Mouse (Mus musculus): Measurements from ENCODE around the gene Kcnip4.

Gene Kcnip4

DNA sequence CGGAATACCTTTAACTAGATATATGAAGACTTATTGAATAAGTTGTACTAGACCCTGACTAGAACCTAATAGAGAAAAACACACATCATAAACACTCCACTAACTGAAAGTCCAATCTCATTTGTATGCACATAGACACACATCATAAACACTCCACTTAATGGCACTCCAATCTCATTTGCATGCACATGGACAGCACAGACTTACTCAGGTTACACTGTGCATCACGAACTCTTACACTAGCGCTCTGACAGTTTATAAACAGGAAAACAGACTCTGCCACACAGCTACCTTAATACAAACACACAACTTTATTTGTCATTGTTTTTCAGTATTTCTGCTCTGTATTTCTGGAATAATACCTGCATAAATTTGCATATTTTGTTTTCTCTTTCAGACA, 168.3 kb downstream of the Kcnip4 start:
- DNase-seq (ENCODE audit: low read depth, low spot score): no peak

DNA sequence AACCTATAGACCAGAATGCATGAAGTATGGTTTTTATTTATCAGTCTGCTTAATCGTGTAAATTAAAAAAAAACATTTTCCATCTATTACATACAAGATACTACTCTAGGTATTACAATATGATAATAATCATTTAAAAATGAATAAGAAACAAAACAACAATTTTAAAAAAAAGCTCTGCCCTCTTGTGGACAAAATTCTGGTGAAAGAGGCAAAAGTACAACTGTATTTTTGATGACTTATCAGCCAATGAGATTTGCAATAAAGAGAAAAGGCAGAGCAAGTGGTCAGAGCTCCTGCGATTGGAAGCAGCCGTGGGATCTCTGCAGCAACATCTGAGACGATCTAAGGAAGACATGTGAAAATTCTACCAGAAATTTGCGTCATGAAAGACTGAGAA, 172.6 kb downstream of the Kcnip4 start:
- no peak for DNase-seq (ENCODE audit: low read depth, low spot score)

- peak; percentile 26 for DNase-seq (ENCODE audit: low read depth, low spot score)
Observed at GRCm38 (mm10) chr5:49350126-49350909, 174.4 kb downstream of the Kcnip4 start.

DNA sequence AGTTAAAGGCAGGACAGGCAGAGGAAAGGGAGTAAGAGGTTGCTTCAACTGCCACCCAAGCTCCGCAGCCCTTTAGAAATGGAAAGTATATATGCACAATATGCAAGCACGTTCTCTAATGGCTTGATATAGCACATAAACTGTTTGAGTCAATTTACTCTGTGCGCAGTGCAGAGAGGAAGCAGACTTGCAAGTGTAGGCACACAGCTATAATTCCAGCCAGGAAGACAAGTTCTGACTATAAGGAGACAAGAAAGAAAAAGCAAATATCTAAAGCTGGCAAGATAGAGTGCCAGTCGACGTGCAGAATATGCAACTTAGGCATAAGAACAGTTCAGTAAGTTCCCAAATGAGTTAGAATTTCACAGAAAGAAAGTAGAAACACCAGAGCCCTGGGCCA, 175.2 kb downstream of the Kcnip4 start:
- DNase-seq (ENCODE audit: low read depth, low spot score): no peak

- no peak for DNase-seq (ENCODE audit: low read depth, low spot score)
Observed at GRCm38 (mm10) chr5:49348511-49348910, 176.2 kb downstream of the Kcnip4 start.

DNA sequence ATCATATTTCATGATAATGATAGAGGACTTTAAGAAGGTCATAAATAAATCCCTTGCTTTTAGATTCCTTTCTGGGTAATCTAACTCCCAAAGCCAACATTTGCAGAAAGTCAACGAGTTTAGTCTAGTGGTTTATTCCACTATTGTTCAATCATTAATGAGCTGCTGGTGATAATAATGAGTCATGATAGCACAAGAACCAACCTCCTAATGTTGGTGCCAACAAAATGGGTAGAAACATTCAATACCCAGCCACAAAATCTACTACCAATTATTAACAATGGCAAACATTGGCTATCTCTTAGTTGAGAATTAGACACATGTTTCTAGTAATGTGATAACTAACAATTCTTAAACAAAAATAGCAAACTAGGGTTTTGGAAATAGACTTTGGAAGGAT, 180.1 kb downstream of the Kcnip4 start:
- DNase-seq (ENCODE audit: low read depth, low spot score): no peak

- DNase-seq (ENCODE audit: low read depth, low spot score): peak; percentile 22
Observed at GRCm38 (mm10) chr5:49337164-49337563, 187.5 kb downstream of the Kcnip4 start.

GRCm38 (mm10) chr5:49333063-49333462, 191.6 kb downstream of the Kcnip4 start:
- no peak for DNase-seq (ENCODE audit: low read depth, low spot score)

GRCm38 (mm10) chr5:49329023-49329422, 195.7 kb downstream of the Kcnip4 start:
- DNase-seq (ENCODE audit: low read depth, low spot score): no peak

DNA sequence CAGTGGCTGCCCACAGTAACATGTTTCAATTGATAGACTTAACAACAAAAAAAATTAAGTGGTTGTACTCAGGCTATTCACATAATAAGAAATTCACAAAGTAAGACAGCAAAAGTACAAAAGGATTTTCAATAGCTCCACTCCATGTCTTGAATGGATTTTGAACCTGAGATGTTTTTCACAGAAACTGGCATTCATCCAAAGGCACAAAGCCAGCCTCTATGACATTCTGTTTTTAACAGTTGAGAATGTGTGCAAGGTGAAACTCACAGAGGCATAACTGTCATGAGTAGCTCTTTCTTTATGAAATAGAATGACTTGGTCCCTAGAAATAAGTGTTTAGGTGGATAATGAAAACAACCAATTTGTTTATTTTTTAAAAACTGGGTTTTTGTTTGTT, 206.0 kb downstream of the Kcnip4 start:
- no peak for DNase-seq (ENCODE audit: low read depth, low spot score)

GRCm38 (mm10) chr5:49317869-49318268, 206.8 kb downstream of the Kcnip4 start:
- DNase-seq (ENCODE audit: low read depth, low spot score): no peak

DNA sequence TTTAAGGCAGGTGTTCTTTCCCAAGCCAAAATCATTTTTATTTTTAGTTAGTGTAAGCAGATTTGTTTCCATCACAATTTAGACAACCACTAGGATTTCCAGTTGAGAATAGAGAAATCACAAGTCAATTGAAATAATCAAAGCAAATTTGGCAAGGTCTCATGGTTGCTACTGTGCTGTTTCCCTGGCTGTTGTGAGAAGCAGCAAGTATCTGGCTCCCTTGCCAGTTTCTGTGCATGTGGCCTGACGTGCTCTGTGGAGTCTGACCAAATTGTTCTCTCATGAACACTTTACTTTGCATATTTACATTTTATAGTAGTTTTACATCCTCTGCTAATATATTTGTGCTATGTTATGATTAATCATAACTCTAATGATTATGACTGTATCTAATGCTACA, 217.9 kb downstream of the Kcnip4 start:
- no peak for DNase-seq (ENCODE audit: low read depth, low spot score)

DNA sequence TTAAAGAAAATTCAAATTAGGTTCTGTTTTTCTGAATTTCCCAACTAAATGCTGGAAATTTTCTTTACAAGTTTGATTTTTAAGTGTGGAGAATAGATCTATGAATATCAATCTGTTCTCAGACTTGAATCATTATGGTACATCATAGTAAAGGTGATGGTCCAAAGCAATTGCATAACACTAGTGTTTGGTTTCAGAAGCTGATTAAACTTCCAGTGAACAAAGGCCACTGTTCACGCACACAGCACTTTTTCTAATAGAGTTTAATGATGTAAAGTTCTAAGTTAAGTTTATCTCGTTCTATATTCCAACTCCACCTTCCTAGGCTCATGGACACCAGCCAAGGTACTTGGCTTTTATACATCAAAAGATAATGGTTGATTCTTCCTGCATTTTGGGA, 219.4 kb downstream of the Kcnip4 start:
- no peak for DNase-seq (ENCODE audit: low read depth, low spot score)

DNA sequence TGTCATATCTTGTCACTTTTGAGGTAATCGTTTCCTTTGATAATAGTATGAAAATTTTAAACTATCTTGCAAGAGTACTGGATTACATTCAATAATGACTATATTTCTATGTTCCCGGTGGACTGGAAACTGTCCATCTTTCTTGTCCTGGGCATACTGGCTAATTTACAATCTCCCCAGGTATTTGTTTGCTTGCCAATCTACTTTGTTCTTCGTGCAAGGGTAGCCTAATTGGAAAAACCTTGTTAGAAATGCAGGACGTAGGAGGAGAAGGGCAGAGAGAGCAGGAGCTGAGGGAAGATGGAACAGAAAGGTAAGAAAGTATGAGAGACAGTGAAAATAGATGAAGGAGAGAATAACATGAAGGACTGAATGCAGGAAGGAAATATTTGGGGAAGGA, 226.1 kb downstream of the Kcnip4 start:
- no peak for DNase-seq (ENCODE audit: low read depth, low spot score)

- DNase-seq (ENCODE audit: low read depth, low spot score): no peak
Observed at GRCm38 (mm10) chr5:49292421-49292820, 232.3 kb downstream of the Kcnip4 start.

DNA sequence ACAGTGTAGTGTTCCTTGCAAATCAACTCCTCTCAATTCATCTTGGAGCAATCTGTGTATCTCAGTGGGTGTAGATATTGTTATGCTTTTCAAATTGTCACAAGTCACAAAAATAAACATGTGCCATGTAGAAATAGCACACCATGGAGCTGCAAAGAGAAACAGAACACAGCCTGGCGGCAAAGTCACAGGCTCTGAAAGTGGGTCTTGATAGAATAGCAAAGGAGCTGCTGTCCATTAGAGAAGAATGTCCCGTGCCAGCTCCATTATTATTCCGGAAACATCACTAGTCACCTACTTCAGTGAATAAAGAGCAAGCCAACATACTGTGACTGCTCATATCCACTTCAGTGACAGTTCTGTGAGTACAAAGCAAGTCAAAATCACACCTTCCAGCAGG, 232.9 kb downstream of the Kcnip4 start:
- no peak for DNase-seq (ENCODE audit: low read depth, low spot score)

DNA sequence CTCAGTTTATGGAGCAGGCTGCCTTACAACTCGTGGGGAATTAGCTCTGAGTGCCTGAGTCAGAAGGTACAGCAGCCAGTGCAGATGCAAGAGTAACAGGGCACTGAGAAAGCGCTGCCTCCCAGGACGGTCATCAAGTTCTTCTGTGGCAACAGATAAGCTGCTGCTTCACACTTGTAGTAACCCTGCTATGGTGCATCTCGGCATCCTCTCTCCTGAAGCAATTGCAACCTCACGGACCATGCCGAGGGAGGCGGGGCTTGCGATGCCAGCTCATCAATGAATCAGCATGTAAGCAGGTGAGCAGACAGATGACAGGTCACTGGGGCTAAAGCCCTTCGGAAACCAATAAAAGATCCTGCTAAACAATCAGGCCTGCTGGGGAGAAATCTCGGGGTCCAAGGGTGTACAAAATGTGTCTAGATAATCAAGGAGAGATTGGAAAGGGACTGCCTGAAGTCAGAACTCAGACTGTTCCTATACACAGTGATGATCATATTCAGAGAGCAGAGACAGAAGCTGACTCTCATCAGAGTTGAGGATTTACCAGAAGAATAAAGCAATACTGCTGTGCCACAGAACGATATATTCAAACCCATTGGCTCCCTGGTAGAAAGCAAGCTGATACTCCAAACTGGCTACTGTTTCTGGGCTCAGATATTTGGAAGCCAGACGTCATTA, 239.1 kb downstream of the Kcnip4 start:
- DNase-seq (ENCODE audit: low read depth, low spot score): no peak

DNA sequence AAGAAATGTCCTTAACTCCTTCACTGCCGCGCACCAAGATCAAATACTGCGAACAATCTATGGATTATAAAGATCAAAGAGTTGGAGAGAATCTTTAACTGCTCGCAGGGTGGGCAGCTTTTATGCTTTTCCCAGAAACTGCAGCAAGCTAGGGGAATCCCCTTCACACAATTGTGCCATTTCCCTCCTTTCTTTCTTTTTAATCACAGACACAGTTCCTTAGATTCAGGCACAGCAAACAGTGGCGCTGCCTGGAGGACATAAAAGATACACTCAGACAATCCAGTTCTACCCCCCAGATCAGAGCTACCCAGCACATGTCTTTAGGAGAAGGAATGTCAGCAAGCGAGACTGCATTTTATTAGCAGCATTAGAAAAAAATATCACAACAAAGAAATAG, 239.9 kb downstream of the Kcnip4 start:
- no peak for DNase-seq (ENCODE audit: low read depth, low spot score)

DNA sequence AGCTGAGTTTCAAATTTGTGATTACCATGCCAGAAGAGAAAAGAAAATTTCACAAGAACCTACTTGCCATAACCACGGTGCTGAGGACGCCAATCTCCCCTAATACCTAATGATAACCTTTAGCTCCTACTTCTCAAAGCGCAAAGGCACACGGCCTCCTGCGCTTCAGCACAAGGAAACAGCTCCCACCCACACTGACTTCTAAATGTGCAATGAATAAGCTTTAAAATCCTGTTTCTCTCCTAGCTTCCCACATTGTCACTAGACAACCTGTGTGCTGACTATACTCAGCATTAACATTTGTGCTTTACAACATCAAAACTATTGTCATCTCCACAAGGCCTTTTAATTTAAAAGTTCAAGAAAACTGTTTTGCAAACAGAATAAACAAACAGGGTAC, 241.3 kb downstream of the Kcnip4 start:
- DNase-seq (ENCODE audit: low read depth, low spot score): no peak

DNA sequence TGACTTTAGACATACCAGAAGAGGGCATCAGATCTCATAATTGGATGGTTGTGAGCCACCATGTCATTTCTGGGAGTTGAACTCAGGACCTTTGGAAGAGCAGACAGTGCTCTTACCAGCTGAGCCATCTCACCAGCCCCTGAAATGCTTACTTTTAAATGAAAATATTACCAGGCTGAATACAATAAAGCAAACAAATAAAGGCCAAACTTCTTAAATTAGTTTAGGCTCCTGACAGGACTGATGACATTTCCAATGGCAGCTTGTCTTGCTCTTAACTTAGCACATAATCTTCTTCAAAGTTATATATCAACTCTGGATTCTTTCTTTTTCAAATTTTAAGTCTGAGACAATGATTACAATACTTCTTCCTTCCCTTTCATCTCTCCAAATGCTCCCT, 252.8 kb downstream of the Kcnip4 start:
- DNase-seq (ENCODE audit: low read depth, low spot score): no peak

- DNase-seq (ENCODE audit: low read depth, low spot score): no peak
Observed at GRCm38 (mm10) chr5:49268807-49269206, 255.9 kb downstream of the Kcnip4 start.

DNA sequence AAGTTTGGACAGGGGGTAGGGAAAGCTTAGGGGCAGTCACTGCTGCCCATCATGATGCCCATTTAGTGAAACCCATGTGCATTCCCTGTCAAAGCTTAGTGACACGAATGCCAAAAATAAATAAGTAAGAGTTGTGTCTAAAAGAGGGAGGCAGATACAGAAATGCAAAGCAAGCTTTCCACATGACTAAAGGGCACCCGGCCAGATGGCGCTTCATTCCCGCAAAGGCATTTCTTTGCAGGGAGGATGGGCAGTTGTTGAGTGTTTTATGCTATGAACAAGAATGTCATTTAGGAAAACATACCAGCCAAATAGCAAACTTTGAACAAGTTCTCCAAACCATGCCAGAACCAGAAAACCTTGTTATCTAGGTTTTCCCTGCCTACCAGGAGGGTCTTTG, 265.4 kb downstream of the Kcnip4 start:
- DNase-seq (ENCODE audit: low read depth, low spot score): no peak

DNA sequence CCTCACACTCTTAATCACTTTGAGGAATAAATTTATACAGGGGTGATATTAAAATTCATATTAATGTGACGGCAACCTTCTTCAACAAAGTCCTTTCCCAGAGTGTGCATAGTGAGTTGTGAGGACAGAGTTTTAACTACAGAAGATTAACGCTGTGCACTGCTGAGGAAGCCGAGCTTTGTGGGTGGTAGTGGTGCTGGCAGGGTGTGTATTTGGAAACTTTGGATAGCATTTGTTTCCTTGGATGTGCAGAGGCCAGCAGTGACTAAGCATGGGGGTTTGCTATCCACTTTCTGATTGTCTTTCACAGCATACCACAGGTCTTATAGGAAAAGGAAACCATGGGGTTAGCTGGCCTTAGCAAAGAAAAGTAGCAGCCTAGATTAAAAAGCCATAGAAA, 267.9 kb downstream of the Kcnip4 start:
- DNase-seq (ENCODE audit: low read depth, low spot score): no peak

Data from brain, embryonic 18.5 days (tissue).